Mouse (Mus musculus) midbrain, embryonic 10.5 days (tissue): ENCODE data around the gene Coq10b. TPM values are rescaled to one million over a fixed set of nuclear protein-coding genes. Genes with fewer than 3 reads are reported as not detected.
A peak's percentile ranks its signal among the peaks of the same experiment; 100 is the strongest.

Experiments used
- DNase-seq: peaks from one replicate; pipeline ENCODE4 v3.0.0-alpha.2; 2017; ENCODE audit warnings: low spot score
- H3K27ac ChIP-seq: fragments of 300-500 bp; sonication (generic); replicated peaks from 2 replicates; pipeline ENCODE4 v1.5.1; 2016; ENCODE audit warnings: mild to moderate bottlenecking
- H3K27me3 ChIP-seq: fragments of 300-500 bp; sonication (generic); 2 replicates; pipeline ENCODE4 v1.6.1; 2016; ENCODE audit warnings: low read depth, mild to moderate bottlenecking; ENCODE audit not compliant: poor library complexity, severe bottlenecking
- H3K36me3 ChIP-seq: fragments of 300-500 bp; sonication (generic); 2 replicates; pipeline ENCODE4 v1.6.1; 2016; ENCODE audit warnings: mild to moderate bottlenecking, moderate library complexity
- H3K4me1 ChIP-seq: fragments of 300-500 bp; sonication (generic); 2 replicates; pipeline ENCODE4 v1.6.1; 2016
- H3K4me3 ChIP-seq: fragments of 300-500 bp; sonication (generic); 2 replicates; pipeline ENCODE4 v1.5.1; 2016; ENCODE audit warnings: mild to moderate bottlenecking, moderate library complexity
- H3K9me3 ChIP-seq: fragments of 300-500 bp; sonication (generic); replicated peaks from 2 replicates; pipeline ENCODE4 v1.6.1; 2016; ENCODE audit warnings: mild to moderate bottlenecking
- WGBS: fragments of 180-500 bp; shearing (Covaris S2); methylation state at CpG from one replicate; pipeline ENCODE4 v1.1.7; 2016; 5-methylcytosine and 5-hydroxymethylcytosine counted together
- polyA plus RNA-seq: library from polyadenylated mRNA; unstranded; fragments of >200 nt; fragmentation: Nextera tagmentation; extraction: Ambion mirVana; gene quantifications from 2 replicates; pipeline ENCODE4 v1.2.1, GENCODE M21; 2016

Coq10b gene
- polyA plus RNA-seq, 1 experiment from 2014 or later = 24.1 TPM

DNA sequence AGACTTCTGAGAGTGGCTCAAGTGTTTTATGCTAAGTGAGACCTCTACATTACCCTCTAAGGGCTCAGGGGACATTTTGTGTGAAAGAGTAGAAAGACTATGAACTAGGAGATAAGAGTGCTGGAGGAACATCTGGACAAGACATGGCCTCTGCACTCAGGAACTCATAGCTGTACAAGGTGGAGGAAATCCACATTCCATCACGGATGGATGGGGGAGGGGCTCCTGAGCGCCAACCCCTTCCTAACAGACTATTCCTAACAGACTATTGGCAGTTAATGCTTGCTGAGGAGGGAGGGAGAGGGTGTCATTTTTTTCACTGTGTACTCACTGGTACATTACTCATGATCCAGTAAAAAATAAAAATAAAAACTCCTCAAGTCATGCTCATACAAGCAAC, 22.2 kb downstream of the Coq10b start:
- no peak overlapping the region for H3K27ac ChIP-seq
- H3K4me1 ChIP-seq = no peaks in the 10 kb centered on the region
- H3K36me3 ChIP-seq = peaks cover 67% of the 10 kb centered on the region
- no peak overlapping the region for H3K4me3 ChIP-seq
- H3K27me3 ChIP-seq = no peaks in the 10 kb centered on the region
- no peaks in the 10 kb centered on the region for H3K9me3 ChIP-seq
- DNase-seq = no peak
- WGBS = 79% methylated on average over 2 of the region's 2 CpGs

DNA sequence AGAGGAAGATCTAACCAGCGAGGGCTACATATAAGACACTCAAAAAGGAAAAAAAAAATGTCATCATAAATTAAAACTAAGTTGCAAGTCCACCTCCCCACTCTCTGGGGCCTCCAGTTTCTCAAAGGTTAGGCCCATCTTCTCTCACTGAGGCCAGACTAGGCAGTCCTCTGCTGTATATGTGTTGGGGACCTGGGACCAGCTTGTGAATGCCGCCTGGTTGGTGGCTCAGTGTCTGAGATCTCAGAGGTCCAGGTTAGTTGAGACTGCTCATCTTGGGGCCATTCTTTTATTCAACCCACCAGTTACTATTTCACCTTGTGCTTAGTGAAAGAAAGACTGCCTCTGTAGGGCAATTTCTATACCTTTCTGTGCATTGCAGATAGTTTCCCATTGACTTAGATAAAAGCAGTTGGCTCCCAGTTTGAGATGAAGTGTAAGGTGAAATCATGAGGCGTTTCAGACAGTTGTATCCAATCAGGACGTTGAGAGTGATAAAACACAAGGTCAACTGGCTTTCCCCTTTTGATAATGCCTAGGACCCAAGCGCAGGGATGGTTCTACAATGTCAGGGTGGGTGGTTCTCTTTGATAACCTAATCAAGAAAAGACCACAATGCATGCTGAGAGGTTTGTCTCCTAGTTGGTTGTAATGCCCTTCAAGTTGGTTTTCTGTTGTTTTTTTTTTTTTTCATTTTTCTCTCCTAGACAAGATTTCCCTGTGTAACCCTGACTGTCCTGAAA, 23.3 kb downstream of the Coq10b start:
- no peaks in the 10 kb centered on the region for H3K4me1 ChIP-seq
- H3K9me3 ChIP-seq = no peaks in the 10 kb centered on the region
- H3K36me3 ChIP-seq = peaks cover 73% of the 10 kb centered on the region
- DNase-seq = no peak
- no peak overlapping the region for H3K27ac ChIP-seq
- no peaks in the 10 kb centered on the region for H3K27me3 ChIP-seq
- 74% methylated on average over 5 of the region's 5 CpGs for WGBS
- H3K4me3 ChIP-seq = no peak overlapping the region

DNA sequence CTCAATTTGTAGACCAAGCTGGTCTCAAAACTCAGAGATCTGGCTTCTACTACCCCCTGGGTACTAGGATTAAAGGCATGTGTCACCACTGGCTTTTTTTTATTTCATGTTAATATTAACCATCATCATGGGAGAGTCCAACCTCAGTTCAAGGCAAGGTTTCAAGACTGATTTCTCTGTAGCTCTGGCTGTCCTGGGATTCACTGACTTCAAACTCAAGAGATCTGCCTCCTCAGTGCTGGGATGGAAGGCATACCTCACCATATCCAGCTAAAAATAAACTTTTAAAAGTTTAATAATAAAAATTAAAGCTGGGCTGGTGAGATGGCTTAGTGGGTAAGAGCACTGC, 23.8 kb downstream of the Coq10b start:
- H3K9me3 ChIP-seq = no peaks in the 10 kb centered on the region
- H3K27me3 ChIP-seq = no peaks in the 10 kb centered on the region
- no peak for DNase-seq
- no peak overlapping the region for H3K27ac ChIP-seq
- H3K36me3 ChIP-seq = peaks cover 73% of the 10 kb centered on the region
- no peaks in the 10 kb centered on the region for H3K4me1 ChIP-seq
- H3K4me3 ChIP-seq = no peak overlapping the region

DNA sequence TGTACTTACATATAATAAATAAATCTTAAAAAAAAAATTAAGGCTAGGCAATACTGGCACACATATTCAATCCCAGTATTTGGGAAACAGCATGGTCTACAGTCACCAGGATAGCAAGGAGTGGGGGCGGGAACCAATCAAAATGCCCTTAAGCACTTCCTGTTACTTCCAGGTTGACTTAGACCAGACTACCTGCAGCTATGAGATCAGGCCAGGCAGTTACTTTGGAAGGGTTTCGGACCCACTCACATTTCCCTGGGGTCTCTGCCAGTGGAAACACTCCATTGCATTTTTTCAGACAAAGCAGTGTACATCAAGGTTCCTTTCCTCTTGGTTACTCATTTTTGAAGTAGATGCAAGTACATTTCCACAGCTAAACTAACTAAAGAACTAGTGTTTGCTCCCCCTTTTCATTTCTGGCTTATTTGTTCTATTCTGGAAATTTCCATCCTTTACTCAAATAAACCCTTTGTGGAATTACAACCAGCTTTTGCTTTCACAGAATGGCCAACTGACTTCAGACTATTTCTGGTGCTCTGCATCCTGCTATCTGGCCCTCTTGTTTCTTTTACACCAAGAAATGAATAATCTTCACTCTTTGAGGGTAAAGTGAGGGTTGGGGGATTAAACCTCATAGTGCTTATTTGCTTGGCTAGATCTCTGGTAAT, 24.4 kb downstream of the Coq10b start:
- DNase-seq = no peak
- H3K4me3 ChIP-seq = no peak overlapping the region
- no peaks in the 10 kb centered on the region for H3K4me1 ChIP-seq
- H3K9me3 ChIP-seq = no peaks in the 10 kb centered on the region
- no peak overlapping the region for H3K27ac ChIP-seq
- peaks cover 73% of the 10 kb centered on the region for H3K36me3 ChIP-seq
- H3K27me3 ChIP-seq = no peaks in the 10 kb centered on the region
- WGBS = 82% methylated on average over 2 of the region's 2 CpGs

DNA sequence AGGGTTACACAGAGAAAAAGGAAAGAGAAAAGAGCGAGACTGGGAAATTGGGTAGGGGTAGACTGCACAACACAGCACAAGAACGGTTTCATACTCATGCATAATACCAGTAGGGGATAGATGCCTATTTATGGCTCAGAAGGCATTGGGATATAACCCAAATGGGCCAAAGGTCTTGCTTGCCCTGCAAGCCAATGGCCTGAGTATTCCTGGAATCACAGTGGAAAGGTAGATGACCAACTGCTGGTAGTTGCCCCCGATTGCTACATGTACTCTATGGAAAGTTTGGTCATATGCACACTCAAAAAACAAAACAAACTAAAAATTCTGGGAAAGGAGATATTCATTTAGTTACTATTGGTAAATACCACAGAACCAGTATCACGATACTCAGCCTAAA, 27.1 kb downstream of the Coq10b start:
- Histone ChIP-seq H3K27ac (no peak overlapping the region), H3K4me1 (peaks cover 9% of the 10 kb centered on the region), H3K4me3 (no peak overlapping the region), H3K27me3 (no peaks in the 10 kb centered on the region), H3K9me3 (peaks cover 4% of the 10 kb centered on the region; the same call in 1 of the 2 replicates), H3K36me3 (peaks cover 86% of the 10 kb centered on the region)
- WGBS = 92% methylated on average over 4 of the region's 4 CpGs
- no peak for DNase-seq

DNA sequence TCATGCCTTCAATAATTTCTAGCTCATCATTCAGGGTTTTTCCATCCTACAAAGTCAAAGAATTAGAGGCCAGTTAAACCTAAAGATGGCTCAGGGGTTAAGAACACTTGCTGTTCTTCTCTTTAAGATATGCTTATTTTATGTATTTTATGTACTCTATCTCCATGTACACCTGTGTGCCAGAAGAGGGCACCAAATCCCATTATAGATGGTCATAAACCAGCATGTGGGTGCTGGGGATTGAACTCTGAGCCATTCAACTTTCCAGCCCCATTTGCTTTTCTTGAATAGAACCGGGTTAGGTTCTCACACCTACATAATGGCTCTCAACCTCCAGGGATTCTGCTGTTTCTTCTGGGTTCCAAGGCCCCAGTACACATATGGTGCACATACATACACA, 29.5 kb downstream of the Coq10b start:
- Histone ChIP-seq H3K27ac (no peak overlapping the region), H3K36me3 (peaks cover 89% of the 10 kb centered on the region), H3K4me1 (peaks cover 33% of the 10 kb centered on the region), H3K4me3 (no peak overlapping the region), H3K9me3 (peaks cover 4% of the 10 kb centered on the region; the same call in 1 of the 2 replicates), H3K27me3 (no peaks in the 10 kb centered on the region)
- 75% methylated on average over 1 of the region's 1 CpGs for WGBS
- DNase-seq = no peak

DNA sequence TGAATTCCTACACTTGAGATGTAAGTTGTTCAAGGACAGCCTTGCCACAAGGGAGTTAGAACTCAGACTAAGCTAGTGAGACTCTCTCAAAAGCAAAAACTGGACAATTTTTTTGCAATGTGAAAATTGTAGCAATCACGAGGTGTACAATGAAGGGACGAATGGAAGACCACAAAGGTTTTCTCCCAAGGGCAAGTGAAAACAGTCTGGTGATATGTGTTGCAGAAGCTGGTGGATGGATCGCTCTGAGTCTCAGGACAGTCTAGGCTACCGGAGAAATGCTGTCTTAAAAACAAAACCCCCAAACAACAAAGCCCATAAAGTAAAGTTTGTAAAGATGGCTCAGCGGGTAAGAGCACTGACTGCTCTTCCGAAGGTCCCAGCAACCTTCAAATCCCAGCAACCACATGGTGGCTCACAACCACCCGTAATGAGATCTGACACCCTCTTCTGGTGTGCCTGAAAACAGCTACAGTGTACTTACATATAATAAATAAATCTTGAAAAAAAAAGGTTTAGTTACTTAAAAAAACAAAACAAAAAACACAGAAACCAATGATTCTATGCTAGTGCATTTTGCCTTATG, 33.3 kb downstream of the Coq10b start:
- Histone ChIP-seq H3K9me3 (peaks cover 4% of the 10 kb centered on the region; the same call in 1 of the 2 replicates), H3K4me3 (peak overlapping the region; percentile 93), H3K27ac (no peak overlapping the region), H3K27me3 (no peaks in the 10 kb centered on the region), H3K4me1 (peaks cover 51% of the 10 kb centered on the region), H3K36me3 (peaks cover 68% of the 10 kb centered on the region)
- WGBS = 61% methylated on average over 7 of the region's 7 CpGs
- DNase-seq = no peak

DNA sequence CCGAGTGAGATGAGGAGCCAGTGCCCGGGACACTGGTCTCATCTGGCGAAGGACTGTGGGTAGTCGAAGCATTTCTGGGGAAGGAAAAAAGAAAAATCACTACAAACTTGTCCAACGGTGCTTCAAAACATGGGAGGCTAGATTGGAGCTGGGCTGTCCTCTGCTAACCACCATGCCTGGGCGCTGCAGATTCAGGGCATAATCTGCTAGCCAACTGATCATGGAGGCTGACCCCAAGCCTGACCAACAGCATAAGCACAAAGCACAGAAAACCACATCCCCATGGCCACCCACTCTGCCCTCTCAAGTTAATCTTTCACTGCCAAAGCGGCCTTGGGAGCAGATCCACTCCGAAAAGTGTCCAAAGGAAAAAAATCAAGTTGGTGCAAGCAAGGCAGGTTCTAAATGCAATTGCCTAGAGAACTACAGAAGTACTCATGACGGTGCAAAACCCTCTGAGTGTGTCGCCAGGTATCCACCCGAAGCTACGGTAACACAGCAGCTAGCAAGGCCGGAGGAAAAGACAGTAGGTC, 34.4 kb downstream of the Coq10b start:
- peaks cover 68% of the 10 kb centered on the region for H3K36me3 ChIP-seq

DNA sequence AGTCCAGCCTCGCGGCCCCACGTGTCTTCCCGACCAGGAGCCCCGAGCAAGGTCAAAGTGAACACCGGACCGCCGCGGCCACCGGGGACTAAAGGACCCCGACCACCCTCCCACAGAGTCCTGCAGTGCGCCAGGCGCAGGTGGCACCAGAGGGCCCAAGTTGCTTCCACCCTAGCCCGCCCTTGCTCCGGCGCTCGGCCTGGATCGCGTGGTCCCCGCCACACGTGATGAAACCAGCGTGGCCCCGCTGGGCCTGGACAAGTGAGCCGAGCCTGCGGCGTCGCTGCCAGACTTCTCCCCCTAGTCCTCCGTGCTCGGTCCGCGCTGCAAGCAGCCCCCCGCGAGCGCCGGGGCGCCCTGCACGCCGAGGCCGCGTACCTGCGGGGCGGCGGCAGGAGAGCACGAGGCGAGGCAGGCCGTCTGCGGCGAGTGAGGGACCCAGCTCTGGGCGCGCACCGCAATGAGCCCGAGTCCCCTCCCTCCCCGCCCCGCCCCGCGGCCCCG, 34.9 kb downstream of the Coq10b start:
- Histone ChIP-seq H3K27ac (peak overlapping the region; percentile 99), H3K9me3 (peaks cover 3% of the 10 kb centered on the region; the same call in 1 of the 2 replicates), H3K36me3 (peaks cover 68% of the 10 kb centered on the region), H3K27me3 (no peaks in the 10 kb centered on the region), H3K4me1 (peaks cover 51% of the 10 kb centered on the region), H3K4me3 (peak overlapping the region; percentile 93)
- under 1% methylated on average over 40 of the region's 57 CpGs for WGBS
- no peak for DNase-seq

More for the DNA sequence above, 34.4 kb downstream of the Coq10b start:
- Histone ChIP-seq H3K27ac (peak overlapping the region; percentile 99), H3K4me3 (peak overlapping the region; percentile 93), H3K4me1 (peaks cover 51% of the 10 kb centered on the region), H3K9me3 (peaks cover 4% of the 10 kb centered on the region; the same call in 1 of the 2 replicates), H3K27me3 (no peaks in the 10 kb centered on the region)
- DNase-seq = no peak
- WGBS = 2% methylated on average over 13 of the region's 13 CpGs

DNA sequence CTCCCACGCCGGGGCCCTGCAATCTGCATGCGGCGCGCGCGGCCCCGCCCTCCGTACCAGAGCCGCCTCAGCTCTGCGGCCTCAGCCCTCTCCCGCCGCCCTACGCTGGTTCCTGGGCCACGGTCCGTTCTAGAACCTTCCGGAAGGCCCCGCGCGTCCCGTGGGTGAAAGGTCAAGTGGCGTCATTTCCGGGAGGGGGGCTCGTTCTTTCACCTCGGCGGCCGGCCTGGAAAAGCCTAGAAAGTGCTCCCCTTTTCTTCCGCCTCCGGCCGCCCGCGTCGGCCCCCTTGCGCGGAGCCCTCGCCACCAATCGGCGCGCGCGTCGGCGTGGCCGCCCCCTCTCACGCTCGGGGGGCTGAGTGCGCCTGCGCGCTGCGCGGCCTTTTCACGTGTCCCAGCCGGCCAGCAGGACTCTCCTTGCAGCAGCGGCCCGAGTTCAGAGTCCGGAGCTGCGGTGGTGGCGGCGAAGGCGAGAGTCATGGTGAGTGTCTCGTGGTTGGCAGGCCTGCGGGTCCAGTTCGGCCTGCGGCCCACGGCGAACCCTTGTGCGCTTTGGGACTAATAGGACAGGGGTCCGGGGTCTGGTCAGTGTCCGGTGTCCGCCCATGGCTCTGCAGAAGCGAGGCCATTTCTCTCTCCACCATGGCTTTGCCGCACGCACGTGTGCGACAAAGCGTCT, 35.5 kb downstream of the Coq10b start, which contains the start of the genes Hspe1 and Hspd1:
Hspe1 (plus strand) TSS at position 201 of the 679 bp plus-strand sequence.
Hspd1 (minus strand) TSS at position 312 of the 679 bp plus-strand sequence.
- H3K9me3 ChIP-seq = no peaks in the 10 kb centered on the region
- H3K27ac ChIP-seq = peak within 1 kb of the TSS; percentile 99
- H3K4me1 ChIP-seq = peaks cover 51% of the 10 kb centered on the region
- peak; percentile 99 for DNase-seq
- under 1% methylated on average over 67 of the region's 76 CpGs for WGBS
- H3K27me3 ChIP-seq = no peaks in the 10 kb centered on the region
- H3K36me3 ChIP-seq = peaks cover 68% of the 10 kb centered on the region
- H3K4me3 ChIP-seq = peak within 1 kb of the TSS; percentile 93

DNA sequence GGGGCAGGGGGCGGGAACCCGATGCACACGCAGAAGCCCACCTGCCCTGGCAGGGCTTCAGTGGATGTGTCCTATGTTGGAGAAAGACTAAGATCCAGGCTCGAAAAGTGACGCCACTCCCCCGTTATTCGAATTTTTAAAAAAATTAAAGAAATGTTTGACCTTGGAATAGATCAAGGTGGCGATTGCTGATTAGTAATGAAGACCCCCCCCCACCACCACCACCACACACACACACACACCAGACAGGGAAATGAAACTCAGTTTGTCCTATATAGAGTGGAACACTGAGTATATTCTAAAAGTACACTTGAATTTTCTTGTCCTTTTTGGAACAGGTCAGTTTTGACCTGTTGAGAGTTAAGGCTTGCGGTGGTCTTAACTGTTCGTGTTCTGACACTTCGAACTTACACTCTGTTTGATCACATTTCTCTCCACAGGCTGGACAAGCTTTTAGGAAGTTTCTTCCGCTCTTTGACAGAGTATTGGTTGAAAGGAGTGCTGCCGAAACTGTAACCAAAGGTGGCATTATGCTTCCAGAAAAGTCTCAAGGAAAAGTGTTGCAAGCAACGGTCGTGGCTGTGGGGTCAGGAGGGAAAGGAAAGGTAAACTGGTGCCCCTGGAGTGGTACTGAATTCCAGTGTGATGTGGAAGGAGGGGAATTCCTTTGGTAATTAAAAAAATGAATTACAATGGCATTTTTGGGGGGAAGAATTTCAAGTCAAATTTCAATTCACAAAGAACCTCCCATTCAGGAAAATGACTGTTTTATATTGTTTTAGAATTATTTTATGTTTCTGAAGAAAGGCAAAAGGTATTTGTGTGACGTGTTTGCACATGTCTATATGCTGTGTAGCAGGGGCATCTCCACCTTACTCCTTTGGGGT, 36.3 kb downstream of the Coq10b start:
- H3K36me3 ChIP-seq = peaks cover 68% of the 10 kb centered on the region
- H3K27me3 ChIP-seq = no peaks in the 10 kb centered on the region
- no peak for DNase-seq
- H3K4me1 ChIP-seq = peaks cover 50% of the 10 kb centered on the region
- H3K4me3 ChIP-seq = peak overlapping the region; percentile 93
- no peaks in the 10 kb centered on the region for H3K9me3 ChIP-seq
- 13% methylated on average over 16 of the region's 16 CpGs for WGBS
- H3K27ac ChIP-seq = peak overlapping the region; percentile 99
